Mouse (Mus musculus) duodenum, adult 2 months (tissue): Measurements from ENCODE around the gene Gm49388. TPM values are rescaled to one million over a fixed set of nuclear protein-coding genes. Genes with fewer than 3 reads are reported as not detected.

ENCODE experiments used
- polyA plus RNA-seq: library from polyadenylated mRNA; depleted of rRNA; stranded (reverse); fragments of >200 nt; gene quantifications from 2 replicates; pipeline ENCODE4 v1.2.3, GENCODE M21; 2012; ENCODE audit warnings: low replicate concordance; rRNA removed

The Gm49388 gene
- polyA plus RNA-seq = not detected in 2 replicates

DNA sequence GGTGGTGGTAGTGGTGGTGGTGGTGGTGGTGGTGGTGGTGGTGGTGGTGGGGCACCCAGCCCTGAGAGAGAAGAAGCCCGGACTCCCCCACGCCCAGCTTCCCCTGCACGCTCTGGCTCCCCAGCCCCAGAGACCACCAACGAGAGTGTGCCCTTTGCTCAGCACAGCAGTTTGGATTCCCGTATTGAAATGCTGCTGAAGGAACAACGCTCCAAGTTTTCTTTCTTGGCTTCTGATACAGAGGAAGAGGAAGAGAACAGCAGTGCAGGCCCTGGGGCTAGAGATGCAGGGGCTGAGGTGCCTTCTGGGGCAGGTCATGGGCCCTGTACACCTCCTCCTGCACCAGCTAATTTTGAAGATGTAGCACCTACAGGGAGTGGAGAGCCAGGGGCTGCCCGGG, at the start of gene Gm49388:
Gm49388 (plus strand) TSS at position 301 of the 400 bp plus-strand sequence.

DNA sequence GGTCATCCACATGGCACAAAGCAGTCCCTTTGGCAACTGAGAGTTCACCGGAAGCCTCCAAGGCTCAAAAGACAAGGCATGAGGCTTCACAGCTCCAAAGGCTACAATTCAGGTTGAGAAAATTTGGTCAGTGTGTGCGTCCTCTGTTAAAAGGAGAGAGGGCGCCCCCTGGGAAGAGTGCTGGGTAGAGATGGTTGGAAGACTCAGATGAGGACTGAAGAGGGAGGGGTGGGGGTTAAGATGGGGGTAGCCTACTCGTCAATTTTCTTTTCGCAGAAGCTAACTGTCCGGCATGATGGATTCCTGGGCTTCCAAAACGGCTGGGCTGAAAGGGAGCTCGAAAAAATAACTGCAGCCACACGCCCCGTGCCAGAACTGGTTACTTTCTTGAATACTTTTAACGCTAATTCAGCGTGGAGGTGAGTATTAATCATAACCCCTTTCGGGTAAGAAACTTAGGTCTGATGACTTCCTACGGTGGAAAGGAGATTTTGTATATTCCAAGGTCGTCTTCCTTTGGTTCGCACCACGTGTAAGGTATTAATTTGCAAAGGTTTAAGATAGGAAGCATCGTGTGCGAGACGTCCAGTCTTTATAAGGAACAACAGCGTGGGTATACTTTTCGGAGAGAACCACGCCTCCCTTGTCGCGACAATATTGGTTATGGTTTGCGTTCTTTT, 40.9 kb upstream of the Gm49388 start, which contains the start of gene Fbxl19:
Fbxl19 (plus strand) TSS at position 178 of the 680 bp plus-strand sequence.

DNA sequence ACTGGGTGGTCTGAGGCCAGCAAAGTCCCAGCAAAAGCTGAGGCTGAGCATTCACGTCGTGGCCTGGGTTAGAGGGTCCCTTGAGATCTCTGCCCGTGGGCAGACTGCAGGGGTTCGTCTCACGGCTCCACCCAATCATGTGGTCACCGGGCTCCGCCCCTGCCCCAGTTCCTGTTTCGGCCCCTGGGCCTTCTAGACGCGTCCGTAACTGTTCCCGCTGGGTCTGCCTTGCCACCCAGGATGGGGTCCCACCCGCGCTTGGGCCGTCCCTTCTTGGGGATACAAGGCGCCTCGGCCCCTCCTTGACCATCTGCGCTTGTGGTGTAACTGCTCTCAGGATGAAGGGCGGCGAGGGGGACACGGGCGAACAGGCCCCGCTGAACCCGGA, 15.8 kb upstream of the Gm49388 start, which contains the start of gene Orai3:
Orai3 (plus strand) TSS at position 165 of the 388 bp plus-strand sequence.

DNA sequence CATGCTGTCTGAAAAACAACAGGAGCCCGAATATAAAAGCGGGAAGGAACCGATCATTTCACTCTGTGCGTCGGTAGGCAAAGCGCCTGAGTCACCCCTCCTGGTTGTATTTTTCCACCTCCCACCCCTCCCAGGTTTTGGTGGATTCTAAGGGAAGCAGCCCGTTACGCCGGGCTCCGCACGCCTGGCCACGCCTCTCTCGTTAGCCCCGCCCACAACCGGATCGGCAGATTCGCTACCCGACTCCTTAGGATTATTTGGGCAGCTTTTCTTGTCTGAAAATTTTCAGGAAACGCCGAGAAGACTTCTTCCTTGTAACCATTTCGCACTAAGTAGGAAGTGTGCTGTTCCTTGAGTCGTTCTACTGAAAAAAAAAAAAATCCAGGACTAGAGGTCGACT, 9.0 kb upstream of the Gm49388 start, which contains the start of gene Setd1a:
Setd1a (plus strand) TSS at position 245 of the 400 bp plus-strand sequence.

DNA sequence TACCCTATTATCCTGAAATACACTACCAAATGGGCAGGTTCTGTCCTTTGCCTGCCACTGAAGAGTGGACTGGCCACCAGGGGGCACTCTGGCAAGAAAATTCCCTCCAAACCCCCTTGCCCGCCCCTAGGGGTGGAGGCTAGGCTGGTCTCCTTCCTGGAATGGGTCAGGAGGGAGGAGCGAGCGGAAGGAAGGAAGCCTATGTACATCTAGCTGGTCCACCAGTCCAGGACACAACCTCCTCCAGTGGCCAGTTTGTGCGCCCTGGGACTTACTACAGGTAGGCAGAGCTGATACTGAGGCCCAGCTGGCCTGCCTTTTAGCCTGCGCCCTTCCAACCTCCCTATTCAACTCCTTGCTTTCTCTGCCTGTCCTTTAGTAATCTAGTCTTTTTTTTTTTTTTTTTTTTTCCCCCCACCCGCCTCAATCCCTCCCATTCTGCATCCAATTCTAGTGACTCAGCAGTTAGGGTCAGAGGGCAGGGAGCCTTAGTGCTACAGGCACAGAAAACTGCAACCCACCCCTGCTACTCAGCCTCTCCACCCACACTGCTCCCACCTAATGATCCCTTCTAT, 15.1 kb downstream of the Gm49388 start, which contains the start of gene Hsd3b7:
Hsd3b7 (plus strand) TSS at position 170 of the 575 bp plus-strand sequence.

DNA sequence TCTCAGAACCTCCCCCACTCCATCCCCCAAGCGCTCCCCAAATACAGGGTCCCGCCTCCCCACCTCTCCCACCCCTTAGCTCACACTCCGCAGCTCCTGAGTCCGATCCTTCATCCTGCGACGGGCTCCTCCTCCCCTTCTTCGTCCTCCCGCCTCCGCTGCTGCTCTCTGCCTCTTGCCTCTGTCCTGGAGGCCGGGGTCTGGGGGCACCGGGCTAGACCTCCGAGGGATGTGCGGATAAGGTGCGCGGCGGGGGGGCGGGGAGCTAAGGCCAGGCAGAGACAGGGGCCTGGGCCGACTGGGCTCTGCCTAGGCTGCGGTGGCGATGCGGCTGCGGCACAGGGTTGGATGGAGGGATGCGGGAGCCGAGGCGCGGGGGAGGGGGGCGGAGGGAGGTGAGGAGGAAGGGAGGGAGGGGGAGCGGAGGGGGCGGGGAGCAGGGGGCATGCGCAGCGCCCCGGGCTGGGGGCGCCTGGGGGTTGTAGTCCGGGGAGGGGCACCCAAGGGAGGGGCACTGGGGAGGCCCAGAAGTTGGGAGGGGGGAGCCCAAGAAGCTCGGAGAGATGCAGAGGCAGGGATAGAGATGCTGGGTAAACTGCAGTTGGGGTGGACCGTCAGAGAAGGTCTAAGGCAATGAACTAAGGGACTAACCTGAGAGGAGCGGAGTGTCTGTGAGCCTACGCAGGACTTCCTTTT, 38.9 kb downstream of the Gm49388 start, which contains the start of the genes Stx4a and Stx1b:
Stx4a (plus strand) TSS at position 119 of the 696 bp plus-strand sequence.
Stx1b (minus strand) TSS at position 374 of the 696 bp plus-strand sequence.

Other genes with a start within 250 kb of the Gm49388 start
- 1.2 and 3.0 TPM in 2 replicates for gene Tmem265, start 224.2 kb upstream of the Gm49388 start, polyA plus RNA-seq
- 28.3 and 32.0 TPM in 2 replicates for gene Phkg2, start 212.3 kb upstream of the Gm49388 start, polyA plus RNA-seq
- 0.97 and 1.6 TPM in 2 replicates for gene Ccdc189, start 197.0 kb upstream of the Gm49388 start, polyA plus RNA-seq
- 15.9 and 16.2 TPM in 2 replicates for gene Rnf40, start 196.8 kb upstream of the Gm49388 start, polyA plus RNA-seq
- gene Zfp629, start 169.8 kb upstream of the Gm49388 start, polyA plus RNA-seq = 3.0 and 7.2 TPM in 2 replicates
- 30.7 and 46.2 TPM in 2 replicates for gene Bcl7c, start 76.7 kb upstream of the Gm49388 start, polyA plus RNA-seq
- gene Ctf1, start 72.9 kb upstream of the Gm49388 start, polyA plus RNA-seq = 18.0 and 22.0 TPM in 2 replicates
- not detected in 2 replicates for gene Ctf2, start 53.4 kb upstream of the Gm49388 start, polyA plus RNA-seq
- 51.0 and 74.6 TPM in 2 replicates for gene Fbxl19, start 41.1 kb upstream of the Gm49388 start, polyA plus RNA-seq
- gene Orai3, start 15.8 kb upstream of the Gm49388 start, polyA plus RNA-seq = 23.5 and 26.0 TPM in 2 replicates
- gene Setd1a, start 8.9 kb upstream of the Gm49388 start, polyA plus RNA-seq = 6.8 and 8.0 TPM in 2 replicates
- 39.8 and 42.6 TPM in 2 replicates for gene Hsd3b7, start 15.0 kb downstream of the Gm49388 start, polyA plus RNA-seq
- 40.2 and 59.7 TPM in 2 replicates for gene Stx4a, start 38.7 kb downstream of the Gm49388 start, polyA plus RNA-seq
- gene Stx1b, start 38.9 kb downstream of the Gm49388 start, polyA plus RNA-seq = 2.0 and 3.3 TPM in 2 replicates
- gene Zfp646, start 90.6 kb downstream of the Gm49388 start, polyA plus RNA-seq = 9.2 and 11.9 TPM in 2 replicates
- gene Zfp668, start 91.2 kb downstream of the Gm49388 start, polyA plus RNA-seq = 5.1 and 6.8 TPM in 2 replicates
- 1.5 and 1.8 TPM in 2 replicates for gene Prss53, start 105.4 kb downstream of the Gm49388 start, polyA plus RNA-seq
- 0.49 TPM in 1 of 2 replicates, not detected in the other for gene Gm21974, start 109.8 kb downstream of the Gm49388 start, polyA plus RNA-seq
- 81.2 and 108 TPM in 2 replicates for gene Vkorc1, start 110.0 kb downstream of the Gm49388 start, polyA plus RNA-seq
- 81.7 and 85.2 TPM in 2 replicates for gene Bckdk, start 118.5 kb downstream of the Gm49388 start, polyA plus RNA-seq
- gene Kat8, start 126.9 kb downstream of the Gm49388 start, polyA plus RNA-seq = 6.3 and 8.2 TPM in 2 replicates
- gene Prss8, start 144.5 kb downstream of the Gm49388 start, polyA plus RNA-seq = 33.6 and 89.6 TPM in 2 replicates
- gene Prss36, start 161.1 kb downstream of the Gm49388 start, polyA plus RNA-seq = 4.5 and 5.9 TPM in 2 replicates
- gene Fus, start 181.8 kb downstream of the Gm49388 start, polyA plus RNA-seq = 92.7 and 112 TPM in 2 replicates
- gene Pycard, start 208.3 kb downstream of the Gm49388 start, polyA plus RNA-seq = 473 and 516 TPM in 2 replicates
- 7.3 and 7.8 TPM in 2 replicates for gene Trim72, start 218.3 kb downstream of the Gm49388 start, polyA plus RNA-seq